Mouse (Mus musculus) midbrain, embryonic 16.5 days (tissue): ENCODE results near the gene Gsn. TPM values are rescaled to one million over a fixed set of nuclear protein-coding genes. Genes with fewer than 3 reads are reported as not detected.
A peak's percentile ranks its signal among the peaks of the same experiment; 100 is the strongest.

ENCODE experiments used
- ATAC-seq: fragments of 200-750 bp; cut with Nextera tagmentation; 2 replicates; pipeline ENCODE4 v1.8.0; 2017; ENCODE audit warnings: moderate TSS enrichment
- H3K27ac ChIP-seq: fragments of 300-500 bp; sonication (generic); 2 replicates; pipeline ENCODE4 v1.5.1; 2014; ENCODE audit warnings: mild to moderate bottlenecking, low read length, mixed read lengths
- H3K27me3 ChIP-seq: fragments of 300-500 bp; sonication (generic); 2 replicates; pipeline ENCODE4 v1.6.1; 2014; ENCODE audit warnings: low read depth, low read length, mixed read lengths; ENCODE audit not compliant: control insufficient read depth, insufficient read depth
- H3K36me3 ChIP-seq: fragments of 300-500 bp; sonication (generic); 2 replicates; pipeline ENCODE4 v1.6.1; 2014; ENCODE audit warnings: mild to moderate bottlenecking, low read length, moderate library complexity, mixed read lengths; ENCODE audit not compliant: control insufficient read depth, insufficient read depth
- H3K4me1 ChIP-seq: fragments of 300-500 bp; sonication (generic); 2 replicates; pipeline ENCODE4 v1.6.1; 2014; ENCODE audit warnings: mild to moderate bottlenecking, low read length, mixed read lengths; ENCODE audit not compliant: control insufficient read depth, insufficient read depth
- H3K4me2 ChIP-seq: fragments of 300-500 bp; sonication (generic); 2 replicates; pipeline ENCODE4 v1.6.1; 2014; ENCODE audit warnings: mild to moderate bottlenecking, low read length, mixed read lengths
- H3K4me3 ChIP-seq: fragments of 300-500 bp; sonication (generic); 2 replicates; pipeline ENCODE4 v1.5.1; 2014; ENCODE audit warnings: low read depth, mild to moderate bottlenecking, low read length, moderate library complexity, mixed read lengths
- H3K9ac ChIP-seq: fragments of 300-500 bp; sonication (generic); 2 replicates; pipeline ENCODE4 v1.6.1; 2014; ENCODE audit warnings: low read depth, low read length, mixed read lengths
- H3K9me3 ChIP-seq: fragments of 300-500 bp; sonication (generic); replicated peaks from 2 replicates; pipeline ENCODE4 v1.6.1; 2014; ENCODE audit warnings: mild to moderate bottlenecking, low read length, mixed read lengths; ENCODE audit not compliant: control insufficient read depth, poor library complexity, severe bottlenecking
- WGBS: fragments of 180-500 bp; shearing (Covaris S2); extraction: QIAGEN DNeasy Blood & Tissue Kit; methylation state at CpG from one replicate; pipeline ENCODE4 v1.1.7; 2014; 5-methylcytosine and 5-hydroxymethylcytosine counted together
- polyA plus RNA-seq: library from polyadenylated mRNA; unstranded; fragments of >200 nt; fragmentation: Nextera tagmentation; extraction: Ambion mirVana; gene quantifications from 2 replicates; pipeline ENCODE4 v1.2.1, GENCODE M21; 2015

Gene Gsn
- polyA plus RNA-seq, 1 experiment from 2014 or later, result 20.5 TPM

- no peak overlapping the region for H3K4me3 ChIP-seq
- H3K27me3 ChIP-seq, result no peaks in the 10 kb centered on the region
- H3K4me2 ChIP-seq, result no peak overlapping the region
- peaks cover 4% of the 10 kb centered on the region for H3K4me1 ChIP-seq
- WGBS, result 85% methylated on average over 6 of the region's 6 CpGs
- H3K9me3 ChIP-seq, result no peaks in the 10 kb centered on the region
- no peak overlapping the region for H3K9ac ChIP-seq
- no peak overlapping the region for H3K27ac ChIP-seq
- ATAC-seq, result no peak
- H3K36me3 ChIP-seq, result no peaks in the 10 kb centered on the region
Observed at GRCm38 (mm10) chr2:35235021-35235420, 21.2 kb upstream of the Gsn start.

- no peak overlapping the region for H3K27ac ChIP-seq
Observed at GRCm38 (mm10) chr2:35244241-35244640, 11.9 kb upstream of the Gsn start.

GRCm38 (mm10) chr2:35247763-35248162 lies 8.4 kb upstream of the Gsn start:
- Histone ChIP-seq H3K27me3 (no peaks in the 10 kb centered on the region), H3K4me1 (no peaks in the 10 kb centered on the region), H3K9me3 (0 out of 2 replicates have a peak, but pooled peaks cover 2% of the 10 kb centered on the region), H3K4me2 (no peak overlapping the region), H3K9ac (no peak overlapping the region), H3K27ac (no peak overlapping the region), H3K36me3 (no peaks in the 10 kb centered on the region), H3K4me3 (no peak overlapping the region)
- 73% methylated on average over 5 of the region's 5 CpGs for WGBS
- ATAC-seq, result no peak

More at GRCm38 (mm10) chr2:35244241-35244640, 11.9 kb upstream of the Gsn start:
- H3K4me3 ChIP-seq, result no peak overlapping the region
- 0 out of 2 replicates have a peak, but pooled peaks cover 3% of the 10 kb centered on the region for H3K9me3 ChIP-seq
- no peaks in the 10 kb centered on the region for H3K4me1 ChIP-seq
- H3K9ac ChIP-seq, result no peak overlapping the region
- ATAC-seq, result no peak
- no peak overlapping the region for H3K4me2 ChIP-seq
- 50% methylated on average over 3 of the region's 3 CpGs for WGBS
- H3K27me3 ChIP-seq, result no peaks in the 10 kb centered on the region
- no peaks in the 10 kb centered on the region for H3K36me3 ChIP-seq

- H3K36me3 ChIP-seq, result no peaks in the 10 kb centered on the region
- ATAC-seq, result no peak
- 33% methylated on average over 6 of the region's 6 CpGs for WGBS
- H3K4me3 ChIP-seq, result no peak overlapping the region
- H3K27ac ChIP-seq, result no peak overlapping the region
- H3K27me3 ChIP-seq, result peaks cover 5% of the 10 kb centered on the region
- H3K9ac ChIP-seq, result no peak overlapping the region
- H3K9me3 ChIP-seq, result no peaks in the 10 kb centered on the region
- no peak overlapping the region for H3K4me2 ChIP-seq
- H3K4me1 ChIP-seq, result no peaks in the 10 kb centered on the region
Observed at GRCm38 (mm10) chr2:35252733-35253132, 3.4 kb upstream of the Gsn start.

- ATAC-seq, result no peak
- H3K4me3 ChIP-seq, result no peak overlapping the region
- peaks cover 5% of the 10 kb centered on the region for H3K27me3 ChIP-seq
- H3K9ac ChIP-seq, result no peak overlapping the region
- no peaks in the 10 kb centered on the region for H3K4me1 ChIP-seq
- no peaks in the 10 kb centered on the region for H3K9me3 ChIP-seq
- H3K4me2 ChIP-seq, result no peak overlapping the region
- no peaks in the 10 kb centered on the region for H3K36me3 ChIP-seq
- H3K27ac ChIP-seq, result no peak overlapping the region
- WGBS, result 97% methylated on average over 4 of the region's 4 CpGs
Observed at GRCm38 (mm10) chr2:35253751-35254150, 2.4 kb upstream of the Gsn start.

GRCm38 (mm10) chr2:35255004-35255403 lies 1.2 kb upstream of the Gsn start:
- H3K27me3 ChIP-seq, result peaks cover 5% of the 10 kb centered on the region
- no peaks in the 10 kb centered on the region for H3K4me1 ChIP-seq
- no peak overlapping the region for H3K27ac ChIP-seq
- no peak overlapping the region for H3K9ac ChIP-seq
- H3K4me2 ChIP-seq, result no peak overlapping the region
- no peaks in the 10 kb centered on the region for H3K36me3 ChIP-seq
- no peak for ATAC-seq
- no peaks in the 10 kb centered on the region for H3K9me3 ChIP-seq
- no peak overlapping the region for H3K4me3 ChIP-seq
- WGBS, result 68% methylated on average over 5 of the region's 5 CpGs

- Histone ChIP-seq H3K4me3 (no peak overlapping the region), H3K27ac (no peak overlapping the region), H3K4me2 (no peak overlapping the region), H3K36me3 (no peaks in the 10 kb centered on the region), H3K4me1 (no peaks in the 10 kb centered on the region), H3K9me3 (no peaks in the 10 kb centered on the region), H3K9ac (no peak overlapping the region), H3K27me3 (peaks cover 5% of the 10 kb centered on the region)
- 71% methylated on average over 7 of the region's 7 CpGs for WGBS
- no peak for ATAC-seq
Observed at GRCm38 (mm10) chr2:35255462-35255861, 718 bp upstream of the Gsn start.

GRCm38 (mm10) chr2:35256932-35257331 lies 752 bp downstream of the Gsn start:
- Histone ChIP-seq H3K27me3 (peaks cover 5% of the 10 kb centered on the region), H3K9me3 (no peaks in the 10 kb centered on the region), H3K4me2 (peak overlapping the region; percentile 64), H3K9ac (no peak overlapping the region), H3K27ac (no peak overlapping the region), H3K4me1 (no peaks in the 10 kb centered on the region), H3K36me3 (no peaks in the 10 kb centered on the region), H3K4me3 (peak overlapping the region; percentile 38; the same call in 1 of the 2 replicates)
- WGBS, result 46% methylated on average over 8 of the region's 8 CpGs
- no peak for ATAC-seq

GRCm38 (mm10) chr2:35257886-35258285 lies 1.7 kb downstream of the Gsn start:
- Histone ChIP-seq H3K27me3 (peaks cover 5% of the 10 kb centered on the region), H3K4me2 (no peak overlapping the region), H3K9ac (no peak overlapping the region), H3K4me1 (no peaks in the 10 kb centered on the region), H3K36me3 (no peaks in the 10 kb centered on the region), H3K27ac (no peak overlapping the region), H3K9me3 (no peaks in the 10 kb centered on the region), H3K4me3 (no peak overlapping the region)
- ATAC-seq, result no peak
- 82% methylated on average over 2 of the region's 2 CpGs for WGBS
